Mouse (Mus musculus): ENCODE results near the gene Prrt3.

Gene Prrt3

GRCm38 (mm10) chr6:113444207-113444965 is 57.3 kb downstream of the Prrt3 start:
- no peak for DNase-seq (ENCODE audit: low spot score)
